Mouse (Mus musculus) lung, adult 18-20 months (tissue): Measurements from ENCODE around the gene Olfr141.

Experiments used
- DNase-seq, 2 experiments: peaks; one replicate each; pipeline ENCODE4 v3.0.0; 2022; ENCODE audit warnings: mixed read lengths in 2 of 2

Olfr141 gene

GRCm38 (mm10) chr2:86809918-86810317 is at the start of gene Olfr141:
TSS of gene Olfr141 (minus strand) at chr2:86810018.
- DNase-seq = no peak

- DNase-seq = no peak
Observed at GRCm38 (mm10) chr2:86851596-86851995, 41.8 kb upstream of the Olfr141 start, which contains the start of gene Olfr1095. TSS of gene Olfr1095 (minus strand) at chr2:86851696.

- no peak for DNase-seq
Observed at GRCm38 (mm10) chr2:86824363-86824762, 14.5 kb upstream of the Olfr141 start, which contains the start of gene Olfr1094. TSS of gene Olfr1094 (plus strand) at chr2:86824663.

GRCm38 (mm10) chr2:86782179-86782578 is 27.6 kb downstream of the Olfr141 start, which contains the start of gene Olfr1093:
TSS of gene Olfr1093 (plus strand) at chr2:86782479.
- DNase-seq = no peak

GRCm38 (mm10) chr2:86761050-86761449 is 48.8 kb downstream of the Olfr141 start:
- DNase-seq = no peak

- no peak for DNase-seq
Observed at GRCm38 (mm10) chr2:86758893-86759292, 50.9 kb downstream of the Olfr141 start, which contains the start of gene Olfr1090. TSS of gene Olfr1090 (minus strand) at chr2:86758993.
